Mouse (Mus musculus) liver, embryonic 14 days (tissue): ENCODE measurements around the gene Zfp874a. TPM values are rescaled to one million over a fixed set of nuclear protein-coding genes. Genes with fewer than 3 reads are reported as not detected.

ENCODE experiments used
- polyA plus RNA-seq: library from polyadenylated mRNA; depleted of rRNA; stranded (reverse); fragments of >200 nt; gene quantifications from 2 replicates; pipeline ENCODE4 v1.2.3, GENCODE M21; 2012; rRNA removed

The Zfp874a gene
- polyA plus RNA-seq, result 2.8 and 3.1 TPM in 2 replicates

GRCm38 (mm10) chr13:67451172-67452020 is at the start of gene Zfp874a:
Gene Zfp874a (minus strand): TSS chr13:67451624.

GRCm38 (mm10) chr13:67500084-67500719 is 48.8 kb upstream of the Zfp874a start, which contains the start of gene Zfp58:
Gene Zfp58 (minus strand): TSS chr13:67500555.

GRCm38 (mm10) chr13:67483625-67484423 is 32.4 kb upstream of the Zfp874a start, which contains the start of gene Zfp874b:
Gene Zfp874b (minus strand): TSS chr13:67484258.

GRCm38 (mm10) chr13:67421207-67421857 is 30.1 kb downstream of the Zfp874a start, which contains the start of gene Zfp459:
Gene Zfp459 (minus strand): TSS chr13:67421418.

GRCm38 (mm10) chr13:67399183-67399903 is 52.1 kb downstream of the Zfp874a start, which contains the start of gene Zfp429:
Gene Zfp429 (minus strand): TSS chr13:67399819.

GRCm38 (mm10) chr13:67375050-67375911 is 76.1 kb downstream of the Zfp874a start, which contains the start of the genes Gm28041 and Zfp456:
Gene Gm28041 (minus strand): TSS chr13:67375733.
Gene Zfp456 (minus strand): TSS chr13:67375810.

Other genes with a start within 250 kb of the Zfp874a start
- 0.47 and 0.52 TPM in 2 replicates for gene Zfp458, start 173.2 kb downstream of the Zfp874a start, polyA plus RNA-seq
- gene Zfp457, start 145.1 kb downstream of the Zfp874a start, polyA plus RNA-seq, result 0.41 and 0.48 TPM in 2 replicates
- gene Zfp595, start 119.1 kb downstream of the Zfp874a start, polyA plus RNA-seq, result 1.2 and 1.3 TPM in 2 replicates
- gene Gm28044, start 91.1 kb downstream of the Zfp874a start, polyA plus RNA-seq, result not detected in 2 replicates
- gene Zfp953, start 91.0 kb downstream of the Zfp874a start, polyA plus RNA-seq, result 0.79 and 0.83 TPM in 2 replicates
- gene Gm28041, start 75.9 kb downstream of the Zfp874a start, polyA plus RNA-seq, result 0.12 and 0.17 TPM in 2 replicates
- gene Zfp456, start 75.8 kb downstream of the Zfp874a start, polyA plus RNA-seq, result 0.27 and 0.32 TPM in 2 replicates
- 1.8 and 2.3 TPM in 2 replicates for gene Zfp429, start 51.8 kb downstream of the Zfp874a start, polyA plus RNA-seq
- gene Zfp459, start 30.2 kb downstream of the Zfp874a start, polyA plus RNA-seq, result 0.17 and 0.18 TPM in 2 replicates
- gene Zfp874b, start 32.6 kb upstream of the Zfp874a start, polyA plus RNA-seq, result 2.7 and 2.8 TPM in 2 replicates
- 1.3 TPM in 2 replicates for gene Zfp58, start 48.9 kb upstream of the Zfp874a start, polyA plus RNA-seq
- not detected in 2 replicates for gene Gm26965, start 74.5 kb upstream of the Zfp874a start, polyA plus RNA-seq
- 5.4 and 5.6 TPM in 2 replicates for gene Zfp87, start 74.6 kb upstream of the Zfp874a start, polyA plus RNA-seq
- 2.3 and 2.5 TPM in 2 replicates for gene Zfp748, start 102.2 kb upstream of the Zfp874a start, polyA plus RNA-seq
- gene Zfp729b, start 158.1 kb upstream of the Zfp874a start, polyA plus RNA-seq, result 0.88 and 0.95 TPM in 2 replicates
- gene Gm49345, start 186.1 kb upstream of the Zfp874a start, polyA plus RNA-seq, result not detected in 2 replicates
- 0.93 and 0.98 TPM in 2 replicates for gene Zfp729a, start 186.2 kb upstream of the Zfp874a start, polyA plus RNA-seq
- gene Zfp738, start 235.4 kb upstream of the Zfp874a start, polyA plus RNA-seq, result 1.9 and 2.0 TPM in 2 replicates